ENCODE assay signal across 9 mouse cellular contexts in genomic region chr12:69130486-69130885, GRCm38 (mm10). TPM values are rescaled to one million over a fixed set of nuclear protein-coding genes. Genes with fewer than 3 reads are reported as not detected.
A peak's percentile ranks its signal among the peaks of the same experiment; 100 is the strongest.
DNase-seq lines count a peak whose midpoint lies in the region; ATAC-seq and TF ChIP-seq lines count a peak whose summit lies in the region.
"Had no signal": no experiment of that assay in that cellular context is flagged by ENCODE, and none has a peak within 500 bp of the region (broad histone marks: within the 10 kb centered on the region; RNA-seq: fewer than 3 reads in every experiment).

No protein-coding gene starts in this region.

- intact Hi-C loops in heart, adult 2 months (cut with DNase I): no loop called here

- no peaks in the 10 kb centered on the region for H3K79me2 ChIP-seq in heart, adult 2 months (replicated peaks; ENCODE audit: control insufficient read depth, insufficient read depth, low read length)

- H3K4me1 ChIP-seq in heart, embryonic 16.5 days (ENCODE audit: control insufficient read depth, insufficient read depth, low read length): no peaks in the 10 kb centered on the region
- no peaks in the 10 kb centered on the region for H3K4me1 ChIP-seq in heart, adult 2 months (ENCODE audit: control insufficient read depth, insufficient read depth, low read length)
- peaks cover 28% of the 10 kb centered on the region for H3K4me1 ChIP-seq in E14TG2a.4 (replicated peaks; ENCODE audit: low read depth, low read length)
- H3K4me1 ChIP-seq in hindbrain, embryonic 16.5 days (ENCODE audit: control insufficient read depth, insufficient read depth, low read depth, low read length): no peaks in the 10 kb centered on the region

- 69% methylated on average over 12 of the region's 12 CpGs for WGBS in heart, embryonic 16.5 days
- WGBS in heart, adult 2 months: 60% methylated on average over 12 of the region's 12 CpGs
- 77% methylated on average over 12 of the region's 12 CpGs for WGBS in hindbrain, embryonic 16.5 days

- TF ChIP-seq CTCF in heart, adult 2 months (IDR thresholded peaks at IDR 0.05): no peak
- no peak for TF ChIP-seq CTCF in E14TG2a.4 (conservative IDR thresholded peaks at IDR 0.05; ENCODE audit: low read length)

- no peak overlapping the region for H3K9ac ChIP-seq in heart, embryonic 16.5 days (ENCODE audit: low read length)
- H3K9ac ChIP-seq in heart, adult 2 months (ENCODE audit: low read depth, low read length): no peak overlapping the region
- H3K9ac ChIP-seq in hindbrain, embryonic 16.5 days (ENCODE audit: low read depth, low read length): no peak overlapping the region

- H3K27me3 ChIP-seq in heart, embryonic 16.5 days (ENCODE audit: control insufficient read depth, insufficient read depth, low read length): no peaks in the 10 kb centered on the region
- H3K27me3 ChIP-seq in heart, adult 2 months (ENCODE audit: control insufficient read depth, insufficient read depth, low read length): no peaks in the 10 kb centered on the region
- H3K27me3 ChIP-seq in E14TG2a.4 (ENCODE audit: insufficient read depth, low read length): peaks cover 18% of the 10 kb centered on the region
- no peaks in the 10 kb centered on the region for H3K27me3 ChIP-seq in hindbrain, embryonic 16.5 days (replicated peaks; ENCODE audit: control insufficient read depth, insufficient read depth, low read length)

- H3K4me2 ChIP-seq in heart, embryonic 16.5 days (ENCODE audit: low read depth, low read length): peak overlapping the region; percentile 52
- H3K4me2 ChIP-seq in hindbrain, embryonic 16.5 days (ENCODE audit: low read length): peak overlapping the region; percentile 37

- H3K36me3 ChIP-seq in heart, embryonic 16.5 days (ENCODE audit: control insufficient read depth, insufficient read depth): no peaks in the 10 kb centered on the region
- no peaks in the 10 kb centered on the region for H3K36me3 ChIP-seq in heart, adult 2 months (ENCODE audit: control insufficient read depth, insufficient read depth, low read length)
- no peaks in the 10 kb centered on the region for H3K36me3 ChIP-seq in E14TG2a.4 (ENCODE audit: insufficient read depth, low read length)
- H3K36me3 ChIP-seq in hindbrain, embryonic 16.5 days (ENCODE audit: control insufficient read depth, insufficient read depth, low read length): no peaks in the 10 kb centered on the region

- no peak for TF ChIP-seq EP300 in heart, adult 2 months (IDR thresholded peaks at IDR 0.05; ENCODE audit: insufficient read depth, low read depth, low read length)

- H3K27ac ChIP-seq in heart, embryonic 16.5 days (ENCODE audit: low read length): no peak overlapping the region
- no peak overlapping the region for H3K27ac ChIP-seq in heart, adult 2 months
- H3K27ac ChIP-seq in hindbrain, embryonic 16.5 days (ENCODE audit: low read depth, low read length): no peak overlapping the region

- no peak for DNase-seq in heart, adult 2 months
- DNase-seq in retina, postnatal 1 day: no peak
- DNase-seq in T-cell, adult 2 months (ENCODE audit: low spot score): no peak
- no peak for DNase-seq in adrenal gland, postnatal 14 days
- DNase-seq: kidney, postnatal 4 days had no signal

- no peaks in the 10 kb centered on the region for H3K9me3 ChIP-seq in heart, embryonic 16.5 days (replicated peaks; ENCODE audit: control insufficient read depth, low read length)
- no peaks in the 10 kb centered on the region for H3K9me3 ChIP-seq in E14TG2a.4 (ENCODE audit: low read length)
- H3K9me3 ChIP-seq in hindbrain, embryonic 16.5 days (ENCODE audit: control insufficient read depth, low read length): no peaks in the 10 kb centered on the region

- no peak for ATAC-seq in heart, embryonic 16.5 days (replicated peaks; ENCODE audit: extremely low read depth, insufficient read depth, low FRiP score)
- no peak for ATAC-seq in hindbrain, embryonic 16.5 days
- peak; percentile 38; the same call in 1 of the 2 replicates for ATAC-seq in megakaryocyte, adult 5-6 weeks (ENCODE audit: poor library complexity, severe bottlenecking)

- H3K4me3 ChIP-seq in heart, embryonic 16.5 days (ENCODE audit: low read length): peak overlapping the region; percentile 24
- H3K4me3 ChIP-seq in heart, adult 2 months: no peak overlapping the region; the same call in 1 of the 2 replicates
- H3K4me3 ChIP-seq in E14TG2a.4 (replicated peaks; ENCODE audit: low read length): peak overlapping the region; percentile 48
- H3K4me3 ChIP-seq in hindbrain, embryonic 16.5 days (ENCODE audit: low read length): no peak overlapping the region

- no peak for TF ChIP-seq POLR2A in heart, adult 2 months (IDR thresholded peaks at IDR 0.05; ENCODE audit: insufficient read depth, low read depth, low read length)

RNA-seq across cellular contexts. Expression of gene Rps29, which starts 28.5 kb away (rescaled TPM):
- polyA plus RNA-seq in heart, embryonic 16.5 days (2015; fragmentation: Nextera tagmentation; extraction: Ambion mirVana): 999 and 1,027 TPM in 2 replicates
- 1,000 to 10,000 TPM; 1,353 to 1,535 TPM for total RNA-seq in heart, adult 2 months (2021)
- polyA plus RNA-seq in heart, adult 2 months (2012; rRNA removed): 945 and 1,207 TPM in 2 replicates
- 877 and 882 TPM in 2 replicates for polyA plus RNA-seq in hindbrain, embryonic 16.5 days (2015; fragmentation: Nextera tagmentation; extraction: Ambion mirVana)
- total RNA-seq in megakaryocyte, adult 5-6 weeks (2015): 1,804 and 2,132 TPM in 2 replicates
- 1,670 and 2,037 TPM in 2 replicates for total RNA-seq in megakaryocyte, adult 5-6 weeks (2017)
- 1,456 and 1,768 TPM in 2 replicates for total RNA-seq in adrenal gland, postnatal 14 days (2021)

RNA-seq across cellular contexts. Expression of gene Lrr1, which starts 38.1 kb away (rescaled TPM):
- polyA plus RNA-seq in heart, embryonic 16.5 days (2015; fragmentation: Nextera tagmentation; extraction: Ambion mirVana): 13.5 and 14.0 TPM in 2 replicates
- total RNA-seq in heart, adult 2 months (2021): not detected
- not detected in 2 replicates for polyA plus RNA-seq in heart, adult 2 months (2012; rRNA removed)
- 4.7 and 5.6 TPM in 2 replicates for polyA plus RNA-seq in hindbrain, embryonic 16.5 days (2015; fragmentation: Nextera tagmentation; extraction: Ambion mirVana)
- 23.3 and 27.6 TPM in 2 replicates for total RNA-seq in megakaryocyte, adult 5-6 weeks (2015)
- total RNA-seq in megakaryocyte, adult 5-6 weeks (2017): 13.3 and 13.7 TPM in 2 replicates
- total RNA-seq in adrenal gland, postnatal 14 days (2021): 1.3 and 2.3 TPM in 2 replicates

RNA-seq across cellular contexts. Expression of gene Rpl36al, which starts 53.4 kb away (rescaled TPM):
- 395 and 435 TPM in 2 replicates for polyA plus RNA-seq in heart, embryonic 16.5 days (2015; fragmentation: Nextera tagmentation; extraction: Ambion mirVana)
- 100 to 1,000 TPM; 196 to 230 TPM for total RNA-seq in heart, adult 2 months (2021)
- 91.2 and 92.2 TPM in 2 replicates for polyA plus RNA-seq in heart, adult 2 months (2012; rRNA removed)
- polyA plus RNA-seq in hindbrain, embryonic 16.5 days (2015; fragmentation: Nextera tagmentation; extraction: Ambion mirVana): 296 and 328 TPM in 2 replicates
- total RNA-seq in megakaryocyte, adult 5-6 weeks (2015): 691 and 759 TPM in 2 replicates
- total RNA-seq in megakaryocyte, adult 5-6 weeks (2017): 982 and 1,157 TPM in 2 replicates
- 575 and 595 TPM in 2 replicates for total RNA-seq in adrenal gland, postnatal 14 days (2021)

RNA-seq across cellular contexts. Expression of gene Mgat2, which starts 53.5 kb away (rescaled TPM):
- polyA plus RNA-seq in heart, embryonic 16.5 days (2015; fragmentation: Nextera tagmentation; extraction: Ambion mirVana): 33.4 and 40.2 TPM in 2 replicates
- 10 to 100 TPM; 18.9 to 19.2 TPM for total RNA-seq in heart, adult 2 months (2021)
- 6.5 and 10.6 TPM in 2 replicates for polyA plus RNA-seq in heart, adult 2 months (2012; rRNA removed)
- 31.4 and 35.8 TPM in 2 replicates for polyA plus RNA-seq in hindbrain, embryonic 16.5 days (2015; fragmentation: Nextera tagmentation; extraction: Ambion mirVana)
- 82.9 and 91.6 TPM in 2 replicates for total RNA-seq in megakaryocyte, adult 5-6 weeks (2015)
- total RNA-seq in megakaryocyte, adult 5-6 weeks (2017): 89.3 and 91.9 TPM in 2 replicates
- 43.6 and 53.0 TPM in 2 replicates for total RNA-seq in adrenal gland, postnatal 14 days (2021)

Comparison
In these comparisons a context has a peak if more than half of its experiments do, and no peak if none do; other contexts are left out.
1. H3K4me3 ChIP-seq: peak in heart, embryonic 16.5 days (single experiment) and E14TG2a.4 (single experiment); none in heart, adult 2 months (single experiment) and hindbrain, embryonic 16.5 days (single experiment).